8 mouse cellular contexts compared by ENCODE assay signal in genomic region chr4:62519849-62520233, GRCm38 (mm10). TPM values are rescaled to one million over a fixed set of nuclear protein-coding genes. Genes with fewer than 3 reads are reported as not detected.
DNase-seq lines count a peak whose midpoint lies in the region; ATAC-seq and TF ChIP-seq lines count a peak whose summit lies in the region.

Gene Alad (minus strand): TSS chr4:62519918.

- peak within 1 kb of the TSS; percentile 63 for H3K27ac ChIP-seq in forebrain, embryonic 16.5 days (ENCODE audit: low read length)
- H3K27ac ChIP-seq in layer of hippocampus, adult 2 months, result peak within 1 kb of the TSS; percentile 88
- H3K27ac ChIP-seq in lung, embryonic 15.5 days, result peak within 1 kb of the TSS; percentile 89
- H3K27ac ChIP-seq in olfactory bulb, adult 2 months (ENCODE audit: insufficient read depth, low read depth, low read length), result peak within 1 kb of the TSS; percentile 42; the same call in 1 of the 2 replicates

- TF ChIP-seq POLR2A in olfactory bulb, adult 2 months (IDR thresholded peaks at IDR 0.05; ENCODE audit: insufficient read depth, low read depth, low read length), result peak; percentile 61

- peak; percentile 88 for ATAC-seq in forebrain, embryonic 16.5 days
- ATAC-seq in lung, embryonic 15.5 days (ENCODE audit: borderline replicate concordance, extremely low read depth, low FRiP score, low TSS enrichment), result peak; percentile 85

- H3K9ac ChIP-seq in forebrain, embryonic 16.5 days (replicated peaks; ENCODE audit: low read depth, low read length), result peak within 1 kb of the TSS; percentile 80
- peak within 1 kb of the TSS; percentile 66 for H3K9ac ChIP-seq in lung, embryonic 15.5 days

- H3K4me1 ChIP-seq in forebrain, embryonic 16.5 days (replicated peaks; ENCODE audit: control insufficient read depth, insufficient read depth, low read length), result peaks cover 20% of the 10 kb centered on the region
- H3K4me1 ChIP-seq in lung, embryonic 15.5 days, result peaks cover 59% of the 10 kb centered on the region
- H3K4me1 ChIP-seq in olfactory bulb, adult 2 months (ENCODE audit: control insufficient read depth, insufficient read depth, low read length), result peaks cover 22% of the 10 kb centered on the region

- TF ChIP-seq CTCF in layer of hippocampus, adult 2 months (conservative IDR thresholded peaks at IDR 0.05), result no peak
- TF ChIP-seq CTCF in olfactory bulb, adult 2 months (IDR thresholded peaks at IDR 0.05; ENCODE audit: insufficient read depth, low read depth, low read length), result no peak

- peak within 1 kb of the TSS; percentile 78 for H3K4me3 ChIP-seq in forebrain, embryonic 16.5 days (replicated peaks; ENCODE audit: low read length)
- H3K4me3 ChIP-seq in layer of hippocampus, adult 2 months, result peak within 1 kb of the TSS; percentile 96
- peak within 1 kb of the TSS; percentile 75 for H3K4me3 ChIP-seq in lung, embryonic 15.5 days
- peak within 1 kb of the TSS; percentile 78 for H3K4me3 ChIP-seq in olfactory bulb, adult 2 months (ENCODE audit: insufficient read depth, low read depth, low read length)

- no peaks in the 10 kb centered on the region for H3K9me3 ChIP-seq in forebrain, embryonic 16.5 days (ENCODE audit: control insufficient read depth, low read length)
- no peaks in the 10 kb centered on the region for H3K9me3 ChIP-seq in lung, embryonic 15.5 days

- H3K36me3 ChIP-seq in forebrain, embryonic 16.5 days (ENCODE audit: control insufficient read depth, insufficient read depth), result no peaks in the 10 kb centered on the region
- peaks cover 21% of the 10 kb centered on the region for H3K36me3 ChIP-seq in lung, embryonic 15.5 days

- H3K4me2 ChIP-seq in forebrain, embryonic 16.5 days (ENCODE audit: low read length), result peak within 1 kb of the TSS; percentile 57
- peak within 1 kb of the TSS; percentile 75 for H3K4me2 ChIP-seq in lung, embryonic 15.5 days

- WGBS in forebrain, embryonic 16.5 days, result under 1% methylated on average over 36 of the region's 37 CpGs
- under 1% methylated on average over 37 of the region's 37 CpGs for WGBS in lung, embryonic 15.5 days
- under 1% methylated on average over 37 of the region's 37 CpGs for WGBS in olfactory bulb, adult 2 months

- intact Hi-C loops in heart, postnatal 25 days (cut with DNase I), result loop anchor here (5.0 to 10.0 kb wide), 3 partner anchors 93 to 315 kb away; partner anchors contain the start of genes Cdc26 and Prpf4

- H3K27me3 ChIP-seq in forebrain, embryonic 16.5 days (replicated peaks; ENCODE audit: control insufficient read depth, insufficient read depth, low read length), result no peaks in the 10 kb centered on the region
- H3K27me3 ChIP-seq in lung, embryonic 15.5 days, result no peaks in the 10 kb centered on the region

- peak; percentile 66 for DNase-seq in MEL-GATA-1-ER (ENCODE audit: extremely low read depth, low read depth)
- peak; percentile 86 to 91 for DNase-seq in cerebellum, adult 18-20 months
- DNase-seq in heart, postnatal 25 days (ENCODE audit: low spot score), result peak; percentile 79
- peak; percentile 69 to 75 for DNase-seq in layer of hippocampus, adult 2 months (ENCODE audit: low spot score in 2 of 2)
- peak; percentile 68 to 69 for DNase-seq in thymus, adult 18-20 months

RNA-seq across cellular contexts. Expression of gene Alad, which starts in this region (rescaled TPM):
- 67.7 and 68.4 TPM in 2 replicates for polyA plus RNA-seq in forebrain, embryonic 16.5 days (2015; fragmentation: Nextera tagmentation; extraction: Ambion mirVana)
- 10 to 100 TPM; 60.2 to 63.3 TPM for total RNA-seq in heart, postnatal 25 days (2021)
- 10 to 100 TPM; 24.6 to 31.5 TPM for total RNA-seq in layer of hippocampus, adult 2 months (2021)
- polyA plus RNA-seq in lung, embryonic 15.5 days (2015; fragmentation: Nextera tagmentation; extraction: Ambion mirVana), result 116 and 117 TPM in 2 replicates
- polyA plus RNA-seq in olfactory bulb, adult 2 months (2012; ENCODE audit: insufficient read depth, insufficient read length, low replicate concordance, missing spikeins), result not detected in 2 replicates

Comparison
In these comparisons a context has a peak if more than half of its experiments do, and no peak if none do; other contexts are left out.
1. Peak in every context shown above with its lines: DNase-seq, ATAC-seq, H3K4me3 ChIP-seq and H3K27ac ChIP-seq.
2. RNA of gene Alad (polyA plus RNA-seq): 116 to 117 TPM in lung, embryonic 15.5 days and 67.7 to 68.4 TPM in forebrain, embryonic 16.5 days; not detected in olfactory bulb, adult 2 months; every median in the first group is over 10 times any median in the second.